Mouse (Mus musculus): ENCODE results near the gene Zeb2. TPM values are rescaled to one million over a fixed set of nuclear protein-coding genes. Genes with fewer than 3 reads are reported as not detected.

Gene Zeb2
- polyA plus RNA-seq, 1 experiment from 2014 or later: 48.7 TPM

- Histone ChIP-seq H3K4me3 (peak overlapping the region; percentile 3; the same call in 1 of the 2 replicates), H3K9me3 (replicated peaks) (no peaks in the 10 kb centered on the region), H3K36me3 (peaks cover 66% of the 10 kb centered on the region), H3K27ac (replicated peaks) (peak overlapping the region; percentile 78), H3K27me3 (ENCODE audit: low read depth, poor library complexity, severe bottlenecking) (no peaks in the 10 kb centered on the region), H3K4me1 (peaks cover 89% of the 10 kb centered on the region)
- 26% methylated on average over 15 of the region's 15 CpGs for WGBS
- no peak for DNase-seq (ENCODE audit: low spot score)
Measured at GRCm38 (mm10) chr2:45088435-45089250, 28.6 kb downstream of the Zeb2 start.

- H3K27ac ChIP-seq (replicated peaks): no peak overlapping the region
- no peaks in the 10 kb centered on the region for H3K27me3 ChIP-seq (ENCODE audit: low read depth, poor library complexity, severe bottlenecking)
- peaks cover 89% of the 10 kb centered on the region for H3K4me1 ChIP-seq
Measured at GRCm38 (mm10) chr2:45087208-45087607, 30.0 kb downstream of the Zeb2 start.

DNA sequence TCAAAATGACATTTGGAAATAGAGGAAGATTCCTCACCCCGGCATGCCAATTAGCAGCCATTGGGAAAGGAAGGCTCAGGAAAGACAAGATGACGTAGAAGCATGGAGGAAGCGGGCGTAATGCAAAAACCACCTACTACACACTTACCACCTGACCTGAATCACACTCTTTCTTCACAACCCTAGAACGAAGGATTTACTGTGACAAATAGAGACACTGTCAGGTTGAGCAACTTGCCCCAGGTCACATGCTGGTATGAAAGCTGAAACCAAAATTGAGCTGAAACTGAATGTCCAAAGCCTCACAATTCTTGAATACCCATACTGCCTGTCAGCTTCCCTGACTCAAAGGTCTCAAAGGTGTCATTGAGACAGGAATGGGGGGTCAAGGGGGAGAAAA is 31.5 kb downstream of the Zeb2 start:
- H3K27ac ChIP-seq (replicated peaks): no peak overlapping the region
- H3K36me3 ChIP-seq: peaks cover 36% of the 10 kb centered on the region
- 89% methylated on average over 5 of the region's 5 CpGs for WGBS
- peaks cover 93% of the 10 kb centered on the region for H3K4me1 ChIP-seq
- no peaks in the 10 kb centered on the region for H3K9me3 ChIP-seq (replicated peaks)
- no peaks in the 10 kb centered on the region for H3K27me3 ChIP-seq (ENCODE audit: low read depth, poor library complexity, severe bottlenecking)
- no peak overlapping the region for H3K4me3 ChIP-seq
- no peak for DNase-seq (ENCODE audit: low spot score)

More at GRCm38 (mm10) chr2:45087208-45087607, 30.0 kb downstream of the Zeb2 start:
- Histone ChIP-seq H3K4me3 (no peak overlapping the region), H3K36me3 (peaks cover 51% of the 10 kb centered on the region), H3K9me3 (replicated peaks) (no peaks in the 10 kb centered on the region)
- no peak for DNase-seq (ENCODE audit: low spot score)
- WGBS: 64% methylated on average over 4 of the region's 4 CpGs

DNA sequence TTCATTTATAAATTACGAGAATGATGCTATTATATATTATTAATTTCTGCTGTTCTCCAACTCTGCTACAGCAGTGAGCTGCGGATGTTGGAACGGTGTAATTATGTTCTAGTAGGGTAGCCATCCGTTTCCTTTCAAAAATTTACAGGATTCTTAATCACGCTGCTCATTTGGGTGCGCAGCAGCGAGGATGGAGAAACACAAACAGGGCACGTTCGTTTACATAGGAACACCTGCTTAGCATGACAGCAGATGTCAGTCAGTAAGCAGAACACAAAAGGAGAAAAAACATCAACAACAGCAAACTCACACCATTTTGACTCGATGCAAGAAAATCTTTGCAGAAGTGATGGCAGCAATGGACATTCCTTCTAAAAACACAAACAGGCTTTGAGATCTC is 34.2 kb downstream of the Zeb2 start:
- DNase-seq (ENCODE audit: low spot score): no peak
- Histone ChIP-seq H3K36me3 (peaks cover 38% of the 10 kb centered on the region), H3K4me1 (peaks cover 70% of the 10 kb centered on the region), H3K27me3 (ENCODE audit: low read depth, poor library complexity, severe bottlenecking) (no peaks in the 10 kb centered on the region), H3K27ac (replicated peaks) (no peak overlapping the region; the same call in 1 of the 2 replicates), H3K4me3 (no peak overlapping the region), H3K9me3 (replicated peaks) (no peaks in the 10 kb centered on the region)
- WGBS: 73% methylated on average over 10 of the region's 10 CpGs

GRCm38 (mm10) chr2:45081559-45081958 is 35.6 kb downstream of the Zeb2 start:
- Histone ChIP-seq H3K9me3 (replicated peaks) (no peaks in the 10 kb centered on the region), H3K27me3 (ENCODE audit: low read depth, poor library complexity, severe bottlenecking) (no peaks in the 10 kb centered on the region), H3K36me3 (peaks cover 48% of the 10 kb centered on the region), H3K27ac (replicated peaks) (0 out of 2 replicates have a peak overlapping the region, but pooled peaks have one; percentile 33), H3K4me3 (no peak overlapping the region), H3K4me1 (peaks cover 58% of the 10 kb centered on the region)
- DNase-seq (ENCODE audit: low spot score): no peak
- 76% methylated on average over 4 of the region's 4 CpGs for WGBS

- DNase-seq (ENCODE audit: low spot score): no peak
- Histone ChIP-seq H3K27me3 (ENCODE audit: low read depth, poor library complexity, severe bottlenecking) (no peaks in the 10 kb centered on the region), H3K9me3 (replicated peaks) (no peaks in the 10 kb centered on the region), H3K27ac (replicated peaks) (no peak overlapping the region), H3K4me3 (no peak overlapping the region), H3K36me3 (peaks cover 34% of the 10 kb centered on the region), H3K4me1 (peaks cover 56% of the 10 kb centered on the region)
- WGBS: 57% methylated on average over 3 of the region's 3 CpGs
Measured at GRCm38 (mm10) chr2:45077938-45078487, 39.2 kb downstream of the Zeb2 start.

GRCm38 (mm10) chr2:45077383-45077782 is 39.8 kb downstream of the Zeb2 start:
- Histone ChIP-seq H3K36me3 (peaks cover 34% of the 10 kb centered on the region), H3K9me3 (replicated peaks) (no peaks in the 10 kb centered on the region), H3K27me3 (ENCODE audit: low read depth, poor library complexity, severe bottlenecking) (no peaks in the 10 kb centered on the region), H3K4me3 (no peak overlapping the region), H3K27ac (replicated peaks) (no peak overlapping the region), H3K4me1 (peaks cover 56% of the 10 kb centered on the region)
- WGBS: 88% methylated on average over 5 of the region's 5 CpGs
- no peak for DNase-seq (ENCODE audit: low spot score)

DNA sequence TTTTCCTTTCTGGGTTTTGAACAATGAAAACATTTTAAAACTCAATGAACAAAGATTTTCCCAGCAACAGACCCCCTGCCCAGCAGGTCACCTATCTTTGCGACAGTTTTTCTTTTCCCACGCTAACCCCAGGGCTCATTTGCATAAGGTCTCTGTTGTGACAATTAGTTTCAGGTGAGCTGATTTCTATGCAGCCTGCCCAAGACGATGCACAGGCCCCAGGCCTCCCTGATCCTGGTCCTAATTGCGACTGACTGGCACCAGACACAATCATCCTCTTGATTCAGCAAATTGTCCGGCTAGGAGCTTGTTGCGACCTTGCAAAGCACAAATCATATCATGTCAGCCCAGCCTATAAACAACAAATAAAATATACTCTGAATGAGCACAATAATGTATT is 44.2 kb downstream of the Zeb2 start:
- H3K4me1 ChIP-seq: peaks cover 70% of the 10 kb centered on the region
- no peak for DNase-seq (ENCODE audit: low spot score)
- H3K27ac ChIP-seq (replicated peaks): peak overlapping the region; percentile 76
- no peaks in the 10 kb centered on the region for H3K9me3 ChIP-seq (replicated peaks)
- WGBS: 26% methylated on average over 6 of the region's 6 CpGs
- H3K4me3 ChIP-seq: no peak overlapping the region
- H3K27me3 ChIP-seq (ENCODE audit: low read depth, poor library complexity, severe bottlenecking): no peaks in the 10 kb centered on the region
- peaks cover 43% of the 10 kb centered on the region for H3K36me3 ChIP-seq

GRCm38 (mm10) chr2:45071296-45071695 is 45.9 kb downstream of the Zeb2 start:
- no peak for DNase-seq (ENCODE audit: low spot score)
- peaks cover 78% of the 10 kb centered on the region for H3K4me1 ChIP-seq
- H3K27ac ChIP-seq (replicated peaks): peak overlapping the region; percentile 55
- H3K4me3 ChIP-seq: no peak overlapping the region
- H3K36me3 ChIP-seq: peaks cover 32% of the 10 kb centered on the region
- no peaks in the 10 kb centered on the region for H3K27me3 ChIP-seq (ENCODE audit: low read depth, poor library complexity, severe bottlenecking)
- H3K9me3 ChIP-seq (replicated peaks): no peaks in the 10 kb centered on the region
- 63% methylated on average over 5 of the region's 5 CpGs for WGBS

DNA sequence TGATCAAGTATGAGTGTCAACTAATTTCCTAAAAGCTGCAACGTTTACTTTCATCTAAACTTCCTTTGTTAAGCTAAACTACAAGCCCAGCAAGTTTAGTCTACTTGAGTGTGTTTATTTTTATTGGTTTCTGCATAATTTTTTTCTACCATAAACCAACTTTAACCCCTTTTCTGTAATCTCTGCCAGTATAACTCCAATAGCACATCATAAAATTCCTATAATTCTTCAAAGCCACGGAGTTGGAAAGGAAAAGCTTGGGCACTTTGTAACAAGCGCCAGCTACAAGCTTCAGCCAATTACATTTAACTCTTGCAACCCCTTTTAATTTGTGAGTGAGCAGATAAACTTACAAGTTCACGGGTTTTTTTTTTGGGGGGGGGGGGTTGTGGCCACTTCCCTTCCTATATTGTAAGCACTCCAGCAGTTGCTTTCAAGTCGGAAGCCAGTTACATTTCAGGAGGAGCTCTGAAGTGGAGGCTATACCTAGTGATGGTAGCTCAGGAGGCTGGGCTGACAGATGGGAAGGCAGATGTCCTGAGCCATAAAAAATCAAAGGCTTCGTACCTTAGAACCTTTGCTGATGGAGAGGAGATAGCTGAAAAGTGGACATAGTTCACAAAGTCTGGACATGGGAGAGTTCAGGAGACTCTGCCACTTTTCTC is 46.5 kb downstream of the Zeb2 start:
- Histone ChIP-seq H3K27ac (replicated peaks) (peak overlapping the region; percentile 55; the same call in 1 of the 2 replicates), H3K4me1 (peaks cover 75% of the 10 kb centered on the region), H3K27me3 (ENCODE audit: low read depth, poor library complexity, severe bottlenecking) (no peaks in the 10 kb centered on the region), H3K36me3 (peaks cover 37% of the 10 kb centered on the region), H3K9me3 (replicated peaks) (no peaks in the 10 kb centered on the region), H3K4me3 (no peak overlapping the region)
- 79% methylated on average over 6 of the region's 6 CpGs for WGBS
- DNase-seq (ENCODE audit: low spot score): no peak

DNA sequence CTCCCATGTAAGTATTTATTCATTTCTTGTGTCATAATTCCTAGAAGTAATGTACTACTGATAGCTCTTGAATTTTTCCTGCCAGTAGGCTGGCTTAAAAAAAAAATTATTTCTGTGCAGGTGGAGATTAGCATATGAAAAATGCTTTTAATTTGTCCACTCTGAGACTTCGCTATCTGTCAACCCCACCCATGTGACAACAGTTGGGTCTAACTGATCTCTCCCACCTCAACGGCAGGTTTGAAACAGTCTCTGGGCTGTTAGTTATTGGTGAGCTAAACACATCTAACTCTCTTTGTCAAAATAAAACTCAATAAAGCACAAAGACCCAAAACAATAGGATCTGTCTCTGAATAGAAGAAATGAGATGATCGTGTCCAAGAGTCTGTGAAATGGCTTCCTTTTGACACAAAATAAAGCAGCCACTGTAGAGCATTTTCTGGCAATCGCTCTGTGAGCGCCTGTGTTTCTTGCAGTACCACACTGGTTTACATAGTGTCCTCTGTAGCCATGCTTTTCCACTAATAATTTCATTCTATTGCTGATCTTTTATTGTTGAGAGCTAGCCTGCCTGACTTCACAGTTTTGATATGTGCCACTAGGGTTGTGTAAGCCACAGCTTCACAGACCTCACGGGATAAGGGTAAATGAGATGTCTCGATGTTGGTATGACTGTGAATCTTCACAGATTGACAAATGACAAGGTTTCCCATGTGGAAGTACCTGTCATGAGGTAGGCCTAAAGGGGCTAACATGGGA is 48.2 kb downstream of the Zeb2 start:
- Histone ChIP-seq H3K9me3 (replicated peaks) (no peaks in the 10 kb centered on the region), H3K4me1 (peaks cover 76% of the 10 kb centered on the region), H3K4me3 (no peak overlapping the region), H3K36me3 (peaks cover 37% of the 10 kb centered on the region), H3K27me3 (ENCODE audit: low read depth, poor library complexity, severe bottlenecking) (no peaks in the 10 kb centered on the region), H3K27ac (replicated peaks) (no peak overlapping the region)
- no peak for DNase-seq (ENCODE audit: low spot score)
- WGBS: 81% methylated on average over 7 of the region's 7 CpGs

DNA sequence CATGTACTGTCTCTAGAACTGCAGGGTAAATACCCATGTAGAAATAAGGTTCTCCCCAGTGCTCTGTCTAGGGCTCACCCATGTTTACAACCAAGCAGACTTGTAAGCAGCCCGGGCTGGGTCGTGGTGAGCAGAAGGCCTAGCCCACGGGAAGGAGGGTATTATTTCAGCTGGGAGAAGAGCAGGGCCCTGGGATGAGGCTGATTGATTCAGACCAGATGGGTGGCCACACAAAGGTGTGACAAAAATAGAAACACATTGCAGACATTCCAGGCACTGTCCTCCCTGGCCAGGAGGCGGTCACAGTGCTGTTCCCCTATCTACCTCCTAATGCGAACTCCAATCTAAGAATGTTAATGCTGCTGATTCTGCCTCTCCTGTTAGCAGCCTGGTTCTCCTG is 50.1 kb downstream of the Zeb2 start:
- no peaks in the 10 kb centered on the region for H3K9me3 ChIP-seq (replicated peaks)
- peaks cover 37% of the 10 kb centered on the region for H3K36me3 ChIP-seq
- WGBS: 41% methylated on average over 5 of the region's 5 CpGs
- no peaks in the 10 kb centered on the region for H3K27me3 ChIP-seq (ENCODE audit: low read depth, poor library complexity, severe bottlenecking)
- peaks cover 76% of the 10 kb centered on the region for H3K4me1 ChIP-seq
- peak; percentile 39 for DNase-seq (ENCODE audit: low spot score)
- H3K27ac ChIP-seq (replicated peaks): peak overlapping the region; percentile 57
- no peak overlapping the region for H3K4me3 ChIP-seq

All from midbrain, embryonic 10.5 days (tissue).